Mouse (Mus musculus) MEL (cell line): ENCODE data around the gene Itpk1. TPM values are rescaled to one million over a fixed set of nuclear protein-coding genes. Genes with fewer than 3 reads are reported as not detected.

Source experiments
- DNase-seq: peaks from one replicate; pipeline ENCODE4 v3.0.0; 2011; ENCODE audit warnings: low read depth, low spot score
- H3K27ac ChIP-seq: 2 replicates; pipeline ENCODE4 v1.5.1; 2012; ENCODE audit warnings: low read depth, mild to moderate bottlenecking, control low read depth, low read length, moderate library complexity; ENCODE audit not compliant: control insufficient read depth
- H3K27me3 ChIP-seq, 2 experiments: fragments of 150-350 bp in 1 of 2; sonication (generic) in 1 of 2; 2 replicates each; pipeline ENCODE4 v1.6.1; 2012; ENCODE audit warnings: low read length in 2 of 2, mild to moderate bottlenecking in 2 of 2, improper control_type of control experiment in 1 of 2, moderate library complexity in 1 of 2; ENCODE audit not compliant: insufficient read depth in 2 of 2, control insufficient read depth in 1 of 2
- H3K36me3 ChIP-seq, 2 experiments: 2 replicates each; pipeline ENCODE4 v1.6.1; 2012 to 2014; ENCODE audit warnings: low read length in 2 of 2, improper control_type of control experiment in 1 of 2, inconsistent platforms in 1 of 2, mild to moderate bottlenecking in 1 of 2; ENCODE audit not compliant: insufficient read depth in 2 of 2, control insufficient read depth in 1 of 2
- H3K4me1 ChIP-seq, 2 experiments: fragments of 150-350 bp in 1 of 2; sonication (generic) in 1 of 2; 2 replicates each; pipeline ENCODE4 v1.6.1; 2012; ENCODE audit warnings: low read length in 2 of 2, improper control_type of control experiment in 1 of 2, mild to moderate bottlenecking in 1 of 2; ENCODE audit not compliant: insufficient read depth in 2 of 2, control insufficient read depth in 1 of 2
- H3K4me3 ChIP-seq, 2 experiments: fragments of 150-350 bp in 1 of 2; sonication (generic) in 1 of 2; 2 replicates each; pipeline ENCODE4 v1.5.1; 2012; ENCODE audit warnings: low read depth in 2 of 2, low read length in 2 of 2, mild to moderate bottlenecking in 2 of 2, moderate library complexity in 2 of 2, control low read depth in 1 of 2, improper control_type of control experiment in 1 of 2; ENCODE audit not compliant: control insufficient read depth in 1 of 2, insufficient read depth in 1 of 2
- H3K79me2 ChIP-seq: 2 replicates; pipeline ENCODE4 v1.6.1; 2012; ENCODE audit warnings: mild to moderate bottlenecking, low read length, moderate library complexity; ENCODE audit not compliant: control insufficient read depth, poor library complexity, insufficient read depth
- H3K9ac ChIP-seq: 2 replicates; pipeline ENCODE4 v1.6.1; 2012; ENCODE audit warnings: low read depth, mild to moderate bottlenecking, control low read depth, low read length, moderate library complexity; ENCODE audit not compliant: control insufficient read depth, poor library complexity, severe bottlenecking
- H3K9me3 ChIP-seq: fragments of 150-350 bp; sonication (generic); replicated peaks from 2 replicates; pipeline ENCODE4 v1.6.1; 2012; ENCODE audit warnings: mild to moderate bottlenecking, low read length, improper control_type of control experiment, moderate library complexity; ENCODE audit not compliant: insufficient read depth
- BHLHE40 ChIP-seq: IDR thresholded peaks from 2 replicates; pipeline ENCODE4 v1.6.1; 2012; ENCODE audit warnings: low read depth, mild to moderate bottlenecking, inconsistent platforms, low read length, improper control_type of control experiment, borderline replicate concordance
- CTCF ChIP-seq, 3 experiments: IDR thresholded peaks in 2 of 3; conservative IDR thresholded peaks in 1 of 3; 2 replicates each; pipeline ENCODE4 v1.5.1; 2011 to 2012; ENCODE audit warnings: low read length in 3 of 3, low read depth in 2 of 3, mild to moderate bottlenecking in 2 of 3, improper control_type of control experiment in 1 of 3, inconsistent platforms in 1 of 3, mixed read lengths in 1 of 3, moderate library complexity in 1 of 3; ENCODE audit not compliant: control insufficient read depth in 1 of 3, insufficient read depth in 1 of 3, poor library complexity in 1 of 3, severe bottlenecking in 1 of 3
- E2F4 ChIP-seq: IDR thresholded peaks from 2 replicates; pipeline ENCODE4 v1.6.1; 2011; ENCODE audit warnings: low read depth, low read length, improper control_type of control experiment, borderline replicate concordance
- ELF1 ChIP-seq: IDR thresholded peaks from 2 replicates; pipeline ENCODE4 v1.6.1; 2014; ENCODE audit warnings: low read depth, mild to moderate bottlenecking, inconsistent platforms, low read length, improper control_type of control experiment, moderate library complexity
- EP300 ChIP-seq, 2 experiments: IDR thresholded peaks; 2 replicates each; pipeline ENCODE4 v1.6.1; 2011; ENCODE audit warnings: improper control_type of control experiment in 2 of 2, low read length in 2 of 2, low read depth in 1 of 2, mild to moderate bottlenecking in 1 of 2
- MAX ChIP-seq: IDR thresholded peaks from 2 replicates; pipeline ENCODE4 v1.6.1; 2011; ENCODE audit warnings: low read length, improper control_type of control experiment
- MEF2A ChIP-seq: IDR thresholded peaks from 2 replicates; pipeline ENCODE4 v1.6.1; 2014; ENCODE audit warnings: low read depth, mild to moderate bottlenecking, inconsistent platforms, low read length, improper control_type of control experiment; ENCODE audit not compliant: poor library complexity, insufficient replicate concordance, severe bottlenecking; ENCODE audit errors: extremely low read depth
- NELFE ChIP-seq: IDR thresholded peaks from 2 replicates; pipeline ENCODE4 v1.6.1; 2011; ENCODE audit warnings: low read depth, low read length, improper control_type of control experiment
- POLR2AphosphoS5 ChIP-seq: IDR thresholded peaks from 2 replicates; pipeline ENCODE4 v1.6.1; 2012; ENCODE audit warnings: low read depth, borderline replicate concordance, mild to moderate bottlenecking, inconsistent platforms, low read length, moderate library complexity, mixed read lengths
- USF1 ChIP-seq: IDR thresholded peaks from 2 replicates; pipeline ENCODE4 v1.6.1; 2014; ENCODE audit warnings: low read depth, mild to moderate bottlenecking, inconsistent platforms, low read length, improper control_type of control experiment, moderate library complexity
- USF2 ChIP-seq, 2 experiments: IDR thresholded peaks; 2 replicates each; pipeline ENCODE4 v1.6.1; 2011 to 2012; ENCODE audit warnings: improper control_type of control experiment in 2 of 2, low read length in 2 of 2, borderline replicate concordance in 1 of 2, inconsistent platforms in 1 of 2, low read depth in 1 of 2, mild to moderate bottlenecking in 1 of 2; ENCODE audit not compliant: insufficient read depth in 1 of 2
- ZKSCAN1 ChIP-seq: IDR thresholded peaks from 2 replicates; pipeline ENCODE4 v1.6.1; 2012; ENCODE audit warnings: low read depth, mild to moderate bottlenecking, inconsistent platforms, low read length, improper control_type of control experiment, moderate library complexity
- polyA plus RNA-seq, 2 experiments: library from polyadenylated mRNA; stranded (reverse) in 1 of 2; unstranded in 1 of 2; fragments of >175 nt in 1 of 2; fragments of >200 nt in 1 of 2; gene quantifications; 2 replicates each; pipeline versions ENCODE4 v1.2.1 to v1.2.4; 2012; ENCODE audit warnings: low replicate concordance in 2 of 2, low read depth in 1 of 2; ENCODE audit not compliant: insufficient read length in 2 of 2, insufficient read depth in 1 of 2, missing spikeins in 1 of 2
- total RNA-seq: library from RNA; depleted of rRNA; stranded (reverse); fragments of 300-350 nt; gene quantifications from 2 replicates; pipeline ENCODE4 v1.2.3, GENCODE M21; 2012

Itpk1 gene
- total and polyA plus RNA-seq, 3 experiments = 12.0 to 25.7 TPM; not detected in 1

GRCm38 (mm10) chr12:102670848-102671247 lies 33.9 kb downstream of the Itpk1 start:
- Histone ChIP-seq H3K27me3 (no peaks in the 10 kb centered on the region), H3K4me1 (no peaks in the 10 kb centered on the region), H3K9me3 (no peaks in the 10 kb centered on the region), H3K79me2 (no peaks in the 10 kb centered on the region), H3K9ac (no peak overlapping the region), H3K36me3 (no peaks in the 10 kb centered on the region), H3K27ac (no peak overlapping the region), H3K4me3 (no peak overlapping the region)
- no peak for TF ChIP-seq NELFE
- no peak for DNase-seq

- no peaks in the 10 kb centered on the region for H3K36me3 ChIP-seq
- H3K9me3 ChIP-seq = no peaks in the 10 kb centered on the region
- H3K4me1 ChIP-seq = no peaks in the 10 kb centered on the region
- H3K79me2 ChIP-seq = no peaks in the 10 kb centered on the region
- H3K9ac ChIP-seq = no peak overlapping the region
- TF ChIP-seq USF2 (IDR thresholded peaks at IDR 0.05; ENCODE audit: borderline replicate concordance in 1 of 2, insufficient read depth in 1 of 2, low read depth in 1 of 2, low read length in 2 of 2) (no peak), BHLHE40 (no peak), E2F4 (no peak)
- H3K4me3 ChIP-seq = no peak overlapping the region
- no peak for DNase-seq
- no peak overlapping the region for H3K27ac ChIP-seq
- no peaks in the 10 kb centered on the region for H3K27me3 ChIP-seq
These were observed 39.1 kb downstream of the Itpk1 start for GRCm38 (mm10) chr12:102665465-102666202.

- Histone ChIP-seq H3K79me2 (no peaks in the 10 kb centered on the region), H3K4me3 (no peak overlapping the region), H3K27me3 (no peaks in the 10 kb centered on the region), H3K4me1 (no peaks in the 10 kb centered on the region), H3K27ac (no peak overlapping the region), H3K9ac (no peak overlapping the region), H3K9me3 (no peaks in the 10 kb centered on the region), H3K36me3 (no peaks in the 10 kb centered on the region)
- DNase-seq = no peak
- peak in 2 of 3 experiments; percentile 6 to 15; a peak in 1 of 6 replicates for TF ChIP-seq CTCF (IDR thresholded peaks at IDR 0.05 in 2 of 3, conservative IDR thresholded peaks at IDR 0.05 in 1 of 3; ENCODE audit: control insufficient read depth in 1 of 3, insufficient read depth in 1 of 3, low read depth in 2 of 3, low read length in 3 of 3, poor library complexity in 1 of 3, severe bottlenecking in 1 of 3)
- TF ChIP-seq NELFE = no peak
These were observed 40.7 kb downstream of the Itpk1 start for GRCm38 (mm10) chr12:102664052-102664448.

- no peak overlapping the region for H3K27ac ChIP-seq
- no peak for DNase-seq
- H3K36me3 ChIP-seq = no peaks in the 10 kb centered on the region
- H3K27me3 ChIP-seq = no peaks in the 10 kb centered on the region
- no peak overlapping the region for H3K9ac ChIP-seq
- no peaks in the 10 kb centered on the region for H3K4me1 ChIP-seq
- no peak overlapping the region for H3K4me3 ChIP-seq
- H3K9me3 ChIP-seq = no peaks in the 10 kb centered on the region
- no peaks in the 10 kb centered on the region for H3K79me2 ChIP-seq
- TF ChIP-seq ELF1 = no peak
- TF ChIP-seq NELFE = no peak
- no peak for TF ChIP-seq POLR2AphosphoS5
- TF ChIP-seq USF2 (IDR thresholded peaks at IDR 0.05; ENCODE audit: borderline replicate concordance in 1 of 2, insufficient read depth in 1 of 2, low read depth in 1 of 2, low read length in 2 of 2) = no peak
- no peak for TF ChIP-seq USF1
- TF ChIP-seq MAX = no peak
- TF ChIP-seq EP300 (IDR thresholded peaks at IDR 0.05; ENCODE audit: low read depth in 1 of 2, low read length in 2 of 2) = no peak
- TF ChIP-seq MEF2A = no peak
- no peak for TF ChIP-seq ZKSCAN1
These were observed 41.2 kb downstream of the Itpk1 start for GRCm38 (mm10) chr12:102663349-102664051.
